Mouse (Mus musculus) midbrain, embryonic 14.5 days (tissue): ENCODE measurements around the gene Zbtb8a. TPM values are rescaled to one million over a fixed set of nuclear protein-coding genes. Genes with fewer than 3 reads are reported as not detected.

Experiments used
- ATAC-seq: fragments of 200-750 bp; cut with Nextera tagmentation; 2 replicates; pipeline ENCODE4 v1.8.0; 2017; ENCODE audit warnings: moderate number of reproducible peaks, moderate library complexity; ENCODE audit not compliant: low FRiP score, low TSS enrichment
- DNase-seq: peaks from one replicate; pipeline ENCODE4 v3.0.0-alpha.2; 2015
- H3K27ac ChIP-seq: fragments of 300-500 bp; sonication (generic); replicated peaks from 2 replicates; pipeline ENCODE4 v1.5.1; 2014; ENCODE audit warnings: mild to moderate bottlenecking, low read depth, low read length, moderate library complexity
- H3K27me3 ChIP-seq: fragments of 300-500 bp; sonication (generic); 2 replicates; pipeline ENCODE4 v1.6.1; 2014; ENCODE audit warnings: low read length, control low read depth, mixed read lengths; ENCODE audit not compliant: control insufficient read depth, insufficient read depth
- H3K36me3 ChIP-seq: fragments of 300-500 bp; sonication (generic); 2 replicates; pipeline ENCODE4 v1.6.1; 2014; ENCODE audit warnings: low read length, control low read depth; ENCODE audit not compliant: control insufficient read depth, insufficient read depth
- H3K4me1 ChIP-seq: fragments of 300-500 bp; sonication (generic); 2 replicates; pipeline ENCODE4 v1.6.1; 2014; ENCODE audit warnings: mild to moderate bottlenecking, antibody characterized with exemption, low read length, control low read depth; ENCODE audit not compliant: control insufficient read depth, insufficient read depth
- H3K4me2 ChIP-seq: fragments of 300-500 bp; sonication (generic); 2 replicates; pipeline ENCODE4 v1.6.1; 2014; ENCODE audit warnings: mild to moderate bottlenecking, low read length, moderate library complexity
- H3K4me3 ChIP-seq: fragments of 300-500 bp; sonication (generic); replicated peaks from 2 replicates; pipeline ENCODE4 v1.5.1; 2014; ENCODE audit warnings: low read depth, low read length
- H3K9ac ChIP-seq: fragments of 300-500 bp; sonication (generic); replicated peaks from 2 replicates; pipeline ENCODE4 v1.6.1; 2014; ENCODE audit warnings: mild to moderate bottlenecking, low read length, moderate library complexity
- H3K9me3 ChIP-seq: fragments of 300-500 bp; sonication (generic); 2 replicates; pipeline ENCODE4 v1.6.1; 2016; ENCODE audit warnings: low read length, control low read depth, mixed read lengths; ENCODE audit not compliant: control insufficient read depth
- WGBS: fragments of 180-500 bp; shearing (Covaris S2); extraction: QIAGEN DNeasy Blood & Tissue Kit; methylation state at CpG from one replicate; pipeline ENCODE4 v1.1.7; 2014; 5-methylcytosine and 5-hydroxymethylcytosine counted together
- polyA plus RNA-seq: library from polyadenylated mRNA; unstranded; fragments of >200 nt; fragmentation: Nextera tagmentation; extraction: Ambion mirVana; gene quantifications from 2 replicates; pipeline ENCODE4 v1.2.1, GENCODE M21; 2014

The Zbtb8a gene
- polyA plus RNA-seq, 1 experiment from 2014 or later, result 12.4 TPM

- ATAC-seq, result no peak
- H3K36me3 ChIP-seq, result peaks cover 88% of the 10 kb centered on the region
Measured at GRCm38 (mm10) chr4:129313886-129314285, 64.0 kb downstream of the Zbtb8a start.

GRCm38 (mm10) chr4:129307936-129308335 is 70.0 kb downstream of the Zbtb8a start:
- DNase-seq, result no peak

More at GRCm38 (mm10) chr4:129313886-129314285, 64.0 kb downstream of the Zbtb8a start:
- DNase-seq, result no peak
- H3K27ac ChIP-seq, result no peak overlapping the region
- no peaks in the 10 kb centered on the region for H3K4me1 ChIP-seq
- H3K9me3 ChIP-seq, result no peaks in the 10 kb centered on the region
- no peak overlapping the region for H3K4me3 ChIP-seq
- no peaks in the 10 kb centered on the region for H3K27me3 ChIP-seq
- 86% methylated on average over 3 of the region's 3 CpGs for WGBS
- H3K4me2 ChIP-seq, result no peak overlapping the region
- no peak overlapping the region for H3K9ac ChIP-seq

GRCm38 (mm10) chr4:129304306-129304705 is 73.6 kb downstream of the Zbtb8a start:
- WGBS, result 74% methylated on average over 1 of the region's 1 CpGs
- Histone ChIP-seq H3K9me3 (no peaks in the 10 kb centered on the region), H3K4me3 (no peak overlapping the region), H3K4me1 (no peaks in the 10 kb centered on the region), H3K4me2 (no peak overlapping the region), H3K27me3 (no peaks in the 10 kb centered on the region), H3K36me3 (peaks cover 38% of the 10 kb centered on the region), H3K27ac (no peak overlapping the region), H3K9ac (no peak overlapping the region)
- no peak for DNase-seq
- no peak for ATAC-seq

More at GRCm38 (mm10) chr4:129307936-129308335, 70.0 kb downstream of the Zbtb8a start:
- Histone ChIP-seq H3K27ac (no peak overlapping the region), H3K4me2 (no peak overlapping the region), H3K9ac (no peak overlapping the region), H3K9me3 (no peaks in the 10 kb centered on the region), H3K4me3 (no peak overlapping the region), H3K4me1 (no peaks in the 10 kb centered on the region), H3K27me3 (no peaks in the 10 kb centered on the region), H3K36me3 (peaks cover 66% of the 10 kb centered on the region)
- 96% methylated on average over 1 of the region's 1 CpGs for WGBS
- no peak for ATAC-seq

GRCm38 (mm10) chr4:129303816-129304215 is 74.1 kb downstream of the Zbtb8a start:
- Histone ChIP-seq H3K4me3 (no peak overlapping the region), H3K4me2 (no peak overlapping the region), H3K36me3 (peaks cover 33% of the 10 kb centered on the region), H3K9ac (no peak overlapping the region), H3K27ac (no peak overlapping the region), H3K4me1 (no peaks in the 10 kb centered on the region), H3K9me3 (no peaks in the 10 kb centered on the region), H3K27me3 (no peaks in the 10 kb centered on the region)
- 91% methylated on average over 9 of the region's 9 CpGs for WGBS
- DNase-seq (no peak), ATAC-seq (no peak)

Other genes starting within 250 kb of the Zbtb8a start
- 5.6 and 8.0 TPM in 2 replicates for gene Fndc5, start 241.1 kb downstream of the Zbtb8a start, polyA plus RNA-seq
- 18.2 and 23.7 TPM in 2 replicates for gene S100pbp, start 188.4 kb downstream of the Zbtb8a start, polyA plus RNA-seq
- gene Yars, start 188.4 kb downstream of the Zbtb8a start, polyA plus RNA-seq, result 116 and 122 TPM in 2 replicates
- 7.0 and 8.4 TPM in 2 replicates for gene C77080, start 116.7 kb downstream of the Zbtb8a start, polyA plus RNA-seq
- 0.34 and 0.54 TPM in 2 replicates for gene Sync, start 90.5 kb downstream of the Zbtb8a start, polyA plus RNA-seq
- gene Rbbp4, start 42.7 kb downstream of the Zbtb8a start, polyA plus RNA-seq, result 280 and 349 TPM in 2 replicates
- gene Zbtb8os, start 42.4 kb downstream of the Zbtb8a start, polyA plus RNA-seq, result 22.9 and 26.3 TPM in 2 replicates
- gene Zbtb8b, start 62.7 kb upstream of the Zbtb8a start, polyA plus RNA-seq, result 15.9 and 17.6 TPM in 2 replicates
- gene Bsdc1, start 83.5 kb upstream of the Zbtb8a start, polyA plus RNA-seq, result 31.4 and 35.7 TPM in 2 replicates
- 0.38 and 0.74 TPM in 2 replicates for gene Tssk3, start 112.9 kb upstream of the Zbtb8a start, polyA plus RNA-seq
- 0.69 TPM in 1 of 2 replicates, not detected in the other for gene Fam229a, start 113.1 kb upstream of the Zbtb8a start, polyA plus RNA-seq
- 1,591 and 1,713 TPM in 2 replicates for gene Marcksl1, start 135.5 kb upstream of the Zbtb8a start, polyA plus RNA-seq
- 73.6 and 101 TPM in 2 replicates for gene Hdac1, start 164.6 kb upstream of the Zbtb8a start, polyA plus RNA-seq
- gene Lck, start 195.5 kb upstream of the Zbtb8a start, polyA plus RNA-seq, result 9.0 and 13.6 TPM in 2 replicates
- 0.24 TPM in 1 of 2 replicates, not detected in the other for gene Fam167b, start 200.4 kb upstream of the Zbtb8a start, polyA plus RNA-seq
- gene Eif3i, start 222.5 kb upstream of the Zbtb8a start, polyA plus RNA-seq, result 232 and 238 TPM in 2 replicates
- gene Tmem234, start 222.6 kb upstream of the Zbtb8a start, polyA plus RNA-seq, result 181 and 186 TPM in 2 replicates
- gene Dcdc2b, start 236.1 kb upstream of the Zbtb8a start, polyA plus RNA-seq, result 2.9 and 4.4 TPM in 2 replicates
- 25.0 and 28.0 TPM in 2 replicates for gene Iqcc, start 241.0 kb upstream of the Zbtb8a start, polyA plus RNA-seq
- 127 and 147 TPM in 2 replicates for gene Ccdc28b, start 245.8 kb upstream of the Zbtb8a start, polyA plus RNA-seq